Mouse (Mus musculus): ENCODE measurements around the gene Cldn3. TPM values are rescaled to one million over a fixed set of nuclear protein-coding genes. Genes with fewer than 3 reads are reported as not detected.
A peak's percentile ranks its signal among the peaks of the same experiment; 100 is the strongest.

Gene Cldn3
- polyA plus RNA-seq, 1 experiment from 2014 or later = 3.0 TPM

GRCm38 (mm10) chr5:134973081-134973480 is 12.9 kb upstream of the Cldn3 start:
- Histone ChIP-seq H3K27ac (no peak overlapping the region), H3K27me3 (replicated peaks) (0 out of 2 replicates have a peak, but pooled peaks cover 2% of the 10 kb centered on the region), H3K4me2 (no peak overlapping the region), H3K4me3 (no peak overlapping the region), H3K4me1 (no peaks in the 10 kb centered on the region), H3K9ac (no peak overlapping the region), H3K36me3 (replicated peaks) (no peaks in the 10 kb centered on the region), H3K9me3 (no peaks in the 10 kb centered on the region)
- ATAC-seq (replicated peaks) = no peak

- ATAC-seq (replicated peaks) = no peak
- no peak overlapping the region for H3K9ac ChIP-seq
- H3K4me1 ChIP-seq = no peaks in the 10 kb centered on the region
- no peak overlapping the region for H3K4me3 ChIP-seq
- no peak overlapping the region for H3K4me2 ChIP-seq
- no peaks in the 10 kb centered on the region for H3K36me3 ChIP-seq (replicated peaks)
- no peaks in the 10 kb centered on the region for H3K9me3 ChIP-seq
- 89% methylated on average over 7 of the region's 7 CpGs for WGBS
- 0 out of 2 replicates have a peak, but pooled peaks cover 2% of the 10 kb centered on the region for H3K27me3 ChIP-seq (replicated peaks)
- H3K27ac ChIP-seq = no peak overlapping the region
Observed at GRCm38 (mm10) chr5:134973526-134973925, 12.5 kb upstream of the Cldn3 start.

- H3K4me2 ChIP-seq = no peak overlapping the region
- H3K4me3 ChIP-seq = no peak overlapping the region
- 67% methylated on average over 7 of the region's 7 CpGs for WGBS
- no peaks in the 10 kb centered on the region for H3K36me3 ChIP-seq (replicated peaks)
- H3K9me3 ChIP-seq = no peaks in the 10 kb centered on the region
- H3K4me1 ChIP-seq = no peaks in the 10 kb centered on the region
- H3K9ac ChIP-seq = no peak overlapping the region
- 0 out of 2 replicates have a peak, but pooled peaks cover 2% of the 10 kb centered on the region for H3K27me3 ChIP-seq (replicated peaks)
- H3K27ac ChIP-seq = no peak overlapping the region
- no peak for ATAC-seq (replicated peaks)
Observed at GRCm38 (mm10) chr5:134974294-134974693, 11.7 kb upstream of the Cldn3 start.

- H3K4me2 ChIP-seq = no peak overlapping the region
- ATAC-seq (replicated peaks) = no peak
Observed at GRCm38 (mm10) chr5:134974921-134975320, 11.1 kb upstream of the Cldn3 start.

GRCm38 (mm10) chr5:134976164-134976563 is 9.8 kb upstream of the Cldn3 start:
- no peak overlapping the region for H3K4me2 ChIP-seq
- H3K36me3 ChIP-seq (replicated peaks) = no peaks in the 10 kb centered on the region
- no peak for ATAC-seq (replicated peaks)
- no peaks in the 10 kb centered on the region for H3K9me3 ChIP-seq
- H3K9ac ChIP-seq = no peak overlapping the region
- no peaks in the 10 kb centered on the region for H3K27me3 ChIP-seq (replicated peaks)
- no peaks in the 10 kb centered on the region for H3K4me1 ChIP-seq
- no peak overlapping the region for H3K4me3 ChIP-seq
- H3K27ac ChIP-seq = no peak overlapping the region
- 93% methylated on average over 2 of the region's 2 CpGs for whole genome bisulfite sequencing

More at GRCm38 (mm10) chr5:134974921-134975320, 11.1 kb upstream of the Cldn3 start:
- Histone ChIP-seq H3K9ac (no peak overlapping the region), H3K4me1 (no peaks in the 10 kb centered on the region), H3K27ac (no peak overlapping the region), H3K27me3 (replicated peaks) (0 out of 2 replicates have a peak, but pooled peaks cover 2% of the 10 kb centered on the region), H3K4me3 (no peak overlapping the region), H3K9me3 (no peaks in the 10 kb centered on the region), H3K36me3 (replicated peaks) (no peaks in the 10 kb centered on the region)
- WGBS = 69% methylated on average over 2 of the region's 2 CpGs

- Histone ChIP-seq H3K27ac (no peak overlapping the region), H3K9me3 (no peaks in the 10 kb centered on the region), H3K9ac (no peak overlapping the region), H3K4me1 (no peaks in the 10 kb centered on the region), H3K4me2 (no peak overlapping the region), H3K36me3 (replicated peaks) (no peaks in the 10 kb centered on the region), H3K27me3 (replicated peaks) (no peaks in the 10 kb centered on the region), H3K4me3 (no peak overlapping the region)
- 87% methylated on average over 14 of the region's 14 CpGs for WGBS
- no peak for ATAC-seq (replicated peaks)
Observed at GRCm38 (mm10) chr5:134976577-134977250, 9.3 kb upstream of the Cldn3 start.

GRCm38 (mm10) chr5:134977837-134978236 is 8.2 kb upstream of the Cldn3 start:
- H3K27me3 ChIP-seq (replicated peaks) = no peaks in the 10 kb centered on the region
- no peaks in the 10 kb centered on the region for H3K4me1 ChIP-seq
- H3K9ac ChIP-seq = no peak overlapping the region
- ATAC-seq (replicated peaks) = no peak
- H3K36me3 ChIP-seq (replicated peaks) = no peaks in the 10 kb centered on the region
- no peaks in the 10 kb centered on the region for H3K9me3 ChIP-seq
- H3K4me3 ChIP-seq = no peak overlapping the region
- WGBS = 82% methylated on average over 4 of the region's 4 CpGs
- no peak overlapping the region for H3K4me2 ChIP-seq
- no peak overlapping the region for H3K27ac ChIP-seq

GRCm38 (mm10) chr5:134981149-134981548 is 4.9 kb upstream of the Cldn3 start:
- Histone ChIP-seq H3K4me2 (no peak overlapping the region), H3K36me3 (replicated peaks) (no peaks in the 10 kb centered on the region)
- 66% methylated on average over 10 of the region's 10 CpGs for WGBS

GRCm38 (mm10) chr5:134983111-134983510 is 2.9 kb upstream of the Cldn3 start:
- Histone ChIP-seq H3K4me3 (no peak overlapping the region), H3K9me3 (no peaks in the 10 kb centered on the region), H3K36me3 (replicated peaks) (no peaks in the 10 kb centered on the region), H3K4me1 (peaks cover 17% of the 10 kb centered on the region), H3K4me2 (no peak overlapping the region), H3K9ac (no peak overlapping the region), H3K27me3 (replicated peaks) (peaks cover 38% of the 10 kb centered on the region), H3K27ac (no peak overlapping the region)
- 62% methylated on average over 1 of the region's 1 CpGs for WGBS
- no peak for ATAC-seq (replicated peaks)

More at GRCm38 (mm10) chr5:134981149-134981548, 4.9 kb upstream of the Cldn3 start:
- ATAC-seq (replicated peaks) = no peak
- H3K27ac ChIP-seq = no peak overlapping the region
- no peak overlapping the region for H3K9ac ChIP-seq
- H3K4me1 ChIP-seq = peaks cover 6% of the 10 kb centered on the region
- no peak overlapping the region for H3K4me3 ChIP-seq
- H3K27me3 ChIP-seq (replicated peaks) = peaks cover 19% of the 10 kb centered on the region
- no peaks in the 10 kb centered on the region for H3K9me3 ChIP-seq

- H3K9me3 ChIP-seq = no peaks in the 10 kb centered on the region
- no peak overlapping the region for H3K4me3 ChIP-seq
- peaks cover 38% of the 10 kb centered on the region for H3K27me3 ChIP-seq (replicated peaks)
- H3K4me2 ChIP-seq = no peak overlapping the region
- H3K27ac ChIP-seq = no peak overlapping the region
- no peak for ATAC-seq (replicated peaks)
- no peaks in the 10 kb centered on the region for H3K36me3 ChIP-seq (replicated peaks)
- no peak overlapping the region for H3K9ac ChIP-seq
- peaks cover 17% of the 10 kb centered on the region for H3K4me1 ChIP-seq
- WGBS = 6% methylated on average over 3 of the region's 3 CpGs
Observed at GRCm38 (mm10) chr5:134983771-134984170, 2.2 kb upstream of the Cldn3 start.

- ATAC-seq (replicated peaks) = 0 out of 2 replicates have a peak, but pooled peaks have one; percentile 27
- Histone ChIP-seq H3K27ac (no peak overlapping the region), H3K4me2 (peak overlapping the region; percentile 40), H3K4me1 (peaks cover 17% of the 10 kb centered on the region), H3K4me3 (peak overlapping the region; percentile 25), H3K9me3 (no peaks in the 10 kb centered on the region), H3K36me3 (replicated peaks) (no peaks in the 10 kb centered on the region), H3K9ac (peak overlapping the region; percentile 0; the same call in 1 of the 2 replicates), H3K27me3 (replicated peaks) (peaks cover 43% of the 10 kb centered on the region)
- 4% methylated on average over 79 of the region's 79 CpGs for WGBS
Observed at GRCm38 (mm10) chr5:134986298-134987268, 569 bp downstream of the Cldn3 start.

GRCm38 (mm10) chr5:134989166-134989565 is 3.2 kb downstream of the Cldn3 start:
- no peak for ATAC-seq (replicated peaks)
- Histone ChIP-seq H3K27me3 (replicated peaks) (peaks cover 43% of the 10 kb centered on the region), H3K4me2 (no peak overlapping the region), H3K4me3 (no peak overlapping the region), H3K9me3 (no peaks in the 10 kb centered on the region), H3K27ac (no peak overlapping the region), H3K4me1 (peaks cover 17% of the 10 kb centered on the region), H3K36me3 (replicated peaks) (no peaks in the 10 kb centered on the region), H3K9ac (no peak overlapping the region)
- 77% methylated on average over 11 of the region's 11 CpGs for WGBS
